Mouse (Mus musculus) yolk sac, embryonic 10.5 days (tissue): Measurements from ENCODE around the gene Lamp2.
"Not testable (repeated sequence)": the region's sequence is repeated elsewhere in the genome, so short reads cannot be mapped to it uniquely, and the experiment has no call there.

Source experiments
- DNase-seq: peaks from one replicate; pipeline ENCODE4 v3.0.0-alpha.2; 2017; ENCODE audit warnings: low spot score

Lamp2 gene

DNA sequence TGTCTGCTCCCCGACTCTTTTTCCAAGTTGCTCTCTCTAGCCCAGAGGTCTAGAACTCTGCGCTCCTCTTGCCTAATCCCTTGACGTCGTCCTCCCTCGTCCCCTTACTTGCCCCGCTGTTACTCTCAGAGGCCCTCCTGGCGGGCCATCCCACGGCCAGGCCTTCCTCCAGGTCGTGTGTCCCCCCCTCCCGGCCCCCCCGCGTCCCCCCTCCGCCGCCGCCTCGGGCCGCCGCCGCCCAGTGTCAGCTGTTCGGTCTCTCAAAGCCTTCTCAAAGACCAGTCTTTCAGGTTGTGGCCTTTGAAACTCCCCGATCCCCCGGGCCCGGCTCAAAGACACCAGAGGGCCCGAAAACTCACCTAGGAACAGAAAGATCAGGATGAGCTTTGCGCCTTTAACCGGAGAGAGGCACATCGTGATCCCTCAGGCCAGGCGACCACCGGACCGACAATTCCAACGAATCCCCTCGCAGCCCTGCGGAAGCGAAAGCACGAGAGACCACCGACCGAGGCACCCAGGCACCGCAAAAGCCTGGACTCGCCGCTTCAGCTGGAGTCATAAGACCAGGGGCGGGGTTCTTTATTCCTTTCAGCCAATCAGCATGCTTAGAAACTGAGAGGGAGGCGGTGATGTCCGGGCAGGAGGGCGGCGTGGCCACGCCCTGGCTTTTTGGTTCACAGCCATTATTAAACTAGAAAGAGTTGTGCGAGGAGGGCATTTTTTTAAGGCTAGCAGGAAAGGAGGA, at the start of gene Lamp2:
Gene Lamp2 (minus strand): TSS at position 565 of the 745 bp plus-strand sequence.
- peak; percentile 84 for DNase-seq

DNA sequence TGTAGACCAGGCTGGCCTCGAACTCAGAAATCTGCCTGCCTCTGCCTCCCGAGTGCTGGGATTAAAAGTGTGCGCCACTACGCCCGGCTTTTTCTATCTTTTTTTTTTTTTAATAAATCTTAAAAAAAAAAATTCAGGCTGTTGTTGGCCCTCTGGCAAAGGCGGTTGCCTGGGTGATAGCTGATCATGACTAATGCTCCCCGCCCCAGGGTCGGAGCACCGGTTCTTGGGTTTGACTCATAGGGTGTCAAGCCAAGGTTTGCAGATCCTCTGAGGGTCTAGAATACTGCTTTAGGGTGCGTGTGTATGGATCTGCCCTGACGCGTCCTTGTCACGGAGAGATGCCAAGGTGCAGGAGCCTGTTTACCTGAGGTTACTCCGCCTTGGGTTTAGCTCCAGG, 48.6 kb upstream of the Lamp2 start:
- DNase-seq, result no peak

- DNase-seq, result not testable (repeated sequence)
Observed at GRCm38 (mm10) chrX:38502182-38502581, 45.9 kb upstream of the Lamp2 start.

GRCm38 (mm10) chrX:38485464-38485863, 29.2 kb upstream of the Lamp2 start:
- peak; percentile 19 for DNase-seq

GRCm38 (mm10) chrX:38478583-38478982, 22.3 kb upstream of the Lamp2 start:
- DNase-seq, result no peak

DNA sequence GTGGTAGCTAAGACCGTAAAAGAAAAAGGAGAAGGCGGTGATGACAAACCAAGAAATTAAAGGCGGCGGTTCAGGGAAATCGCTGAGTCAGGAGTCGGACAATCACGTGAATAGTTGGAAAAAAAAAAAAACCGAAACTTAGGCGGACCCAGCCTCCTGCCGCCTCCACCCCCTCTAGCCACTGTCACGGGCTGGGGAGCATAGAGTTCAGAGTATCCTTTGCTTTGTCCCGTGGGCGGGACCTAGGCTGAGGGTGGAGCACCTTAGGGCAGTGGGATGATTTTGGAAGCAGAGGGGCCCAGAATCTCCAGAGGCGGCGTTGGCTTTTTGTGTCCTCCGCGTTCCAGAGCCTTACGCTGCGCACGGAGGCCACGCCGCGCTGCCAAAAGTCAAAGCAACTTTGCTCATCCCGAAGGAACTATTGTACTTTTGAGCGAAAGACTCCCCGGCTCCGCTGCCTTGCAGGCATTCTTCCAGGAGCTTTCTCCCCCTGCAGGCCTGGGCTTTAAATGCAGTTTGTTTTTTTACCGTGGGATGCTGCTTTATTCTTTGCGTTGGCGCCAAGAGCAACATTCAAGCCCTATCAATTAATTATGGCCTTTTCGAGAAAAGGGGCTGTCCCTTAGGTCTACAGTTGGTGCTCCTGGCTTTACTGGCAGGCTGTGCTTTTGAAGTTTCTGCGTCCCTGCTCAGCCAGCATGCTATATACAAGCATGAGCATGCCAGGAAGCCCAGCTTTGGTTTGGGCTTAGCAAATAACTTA, 17.5 kb upstream of the Lamp2 start:
- peak; percentile 84 for DNase-seq

DNA sequence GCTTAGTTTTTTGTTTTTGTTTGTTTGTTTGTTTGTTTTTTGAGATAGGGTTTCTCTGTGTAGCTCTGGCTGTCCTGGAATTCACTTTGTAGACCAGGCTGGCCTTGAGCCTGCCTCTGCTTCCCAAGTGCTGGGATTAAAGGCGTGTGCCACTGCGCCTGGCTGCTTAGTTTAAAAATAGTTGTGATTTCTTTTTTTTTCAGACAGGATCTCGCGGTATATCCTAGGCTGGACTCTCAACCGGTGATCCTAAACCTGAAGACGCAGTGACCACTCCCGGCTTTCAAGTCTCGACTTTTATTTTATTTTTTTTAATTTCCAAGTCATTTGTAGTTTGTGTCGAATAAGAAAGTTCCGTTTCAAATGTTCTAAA, 16.9 kb upstream of the Lamp2 start:
- DNase-seq, result no peak

DNA sequence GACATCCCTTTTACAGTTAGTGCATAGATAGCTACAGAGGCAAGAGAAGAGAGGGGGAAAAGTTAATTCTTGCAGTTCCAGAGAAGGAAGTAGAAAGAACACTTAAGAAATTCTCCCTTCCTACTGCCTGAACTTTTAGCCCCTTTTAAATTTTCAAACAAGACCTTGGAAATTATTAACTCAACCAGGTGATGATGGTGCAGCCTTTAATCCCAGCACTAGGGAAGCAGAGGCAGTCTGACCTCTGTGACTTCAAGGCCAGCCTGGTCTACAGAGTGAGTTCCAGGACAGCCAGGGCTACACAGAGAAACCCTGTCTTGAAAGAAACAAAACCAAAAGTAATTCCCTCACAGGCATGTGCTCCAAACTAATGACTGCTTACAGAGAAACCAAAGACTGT, 10.0 kb upstream of the Lamp2 start:
- peak; percentile 21 for DNase-seq

GRCm38 (mm10) chrX:38463160-38463559, 6.9 kb upstream of the Lamp2 start:
- no peak for DNase-seq

- DNase-seq, result no peak
Observed at GRCm38 (mm10) chrX:38462101-38462500, 5.8 kb upstream of the Lamp2 start.

DNA sequence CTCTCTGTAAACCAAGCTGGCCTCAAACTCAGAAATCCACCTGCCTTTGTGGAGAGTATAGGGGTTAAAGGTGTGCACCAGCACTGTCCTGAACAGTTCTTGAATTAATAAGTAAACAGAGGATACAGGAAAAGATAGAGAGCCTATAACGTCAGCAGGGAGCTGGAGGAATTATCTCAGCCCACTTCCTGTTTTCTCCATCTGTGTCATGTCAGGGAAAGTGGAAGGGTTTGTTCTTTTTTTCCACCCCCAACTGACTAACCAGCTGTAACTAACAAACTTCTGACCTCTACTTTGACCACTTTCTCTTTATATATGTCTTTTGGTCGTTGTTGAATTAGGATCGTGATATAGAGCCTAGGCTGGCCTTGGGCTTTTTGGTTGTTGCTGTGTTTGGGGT, 4.6 kb upstream of the Lamp2 start:
- DNase-seq, result no peak

GRCm38 (mm10) chrX:38459076-38459475, 2.8 kb upstream of the Lamp2 start:
- no peak for DNase-seq

DNA sequence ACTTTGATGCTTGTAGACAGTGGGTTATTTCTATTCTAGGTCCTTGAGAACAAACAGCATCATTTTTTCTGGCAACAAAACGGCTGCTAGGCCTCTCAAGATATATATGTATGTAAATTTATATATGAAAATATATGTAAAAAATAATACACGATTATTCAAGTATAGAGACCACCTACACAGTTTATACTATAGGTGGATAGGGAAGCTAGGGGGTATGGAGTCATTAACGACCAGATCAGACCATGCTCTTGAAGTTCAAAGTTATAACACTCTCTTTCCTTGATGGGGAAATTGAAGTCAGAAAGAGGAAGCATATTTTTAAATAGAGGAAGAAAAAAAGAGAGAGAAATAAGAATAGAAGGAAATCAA, 367 bp upstream of the Lamp2 start:
- no peak for DNase-seq

GRCm38 (mm10) chrX:38455474-38455873, 780 bp downstream of the Lamp2 start:
- no peak for DNase-seq

- no peak for DNase-seq
Observed at GRCm38 (mm10) chrX:38454900-38455299, 1.4 kb downstream of the Lamp2 start.

DNA sequence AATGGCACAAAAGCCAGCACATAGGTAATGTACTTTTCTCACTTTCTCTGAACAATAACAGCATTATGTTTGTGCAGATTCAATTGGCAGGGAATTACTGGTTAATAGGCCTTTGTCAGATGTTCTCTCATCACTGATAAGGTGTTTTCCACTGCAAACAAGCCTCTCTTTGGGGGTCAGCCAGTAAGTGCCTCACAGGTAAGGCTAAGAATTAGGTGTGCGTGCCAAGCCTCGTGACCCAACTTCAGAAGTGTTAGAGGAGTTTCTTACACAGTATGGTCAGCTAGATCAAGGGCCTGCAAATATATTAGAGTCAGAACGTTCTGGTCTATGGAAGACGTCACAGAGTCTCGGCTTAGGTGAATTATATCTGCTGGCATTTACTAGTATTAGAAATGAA, 2.3 kb downstream of the Lamp2 start:
- no peak for DNase-seq

- DNase-seq, result no peak
Observed at GRCm38 (mm10) chrX:38450476-38450875, 5.8 kb downstream of the Lamp2 start.

DNA sequence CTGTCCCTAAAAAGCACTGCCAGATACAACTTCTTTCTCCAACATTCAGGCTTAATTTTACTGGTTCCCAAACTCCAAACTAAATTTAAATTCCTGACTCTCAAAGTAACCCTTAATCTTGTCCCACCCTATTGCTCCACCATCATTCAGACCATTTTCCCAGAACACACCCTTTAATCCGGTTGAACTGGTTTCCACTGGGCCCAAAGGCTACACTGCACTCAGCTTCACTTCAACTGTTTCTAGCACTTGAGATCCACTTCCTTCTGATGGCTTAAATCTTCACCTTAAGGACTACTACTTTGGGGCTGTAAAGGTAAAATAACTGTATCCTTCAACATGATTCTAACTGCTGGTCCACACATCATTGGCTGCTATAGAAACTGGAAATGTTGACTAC, 10.5 kb downstream of the Lamp2 start:
- no peak for DNase-seq

- no peak for DNase-seq
Observed at GRCm38 (mm10) chrX:38442425-38442824, 13.8 kb downstream of the Lamp2 start.

GRCm38 (mm10) chrX:38439629-38440028, 16.6 kb downstream of the Lamp2 start:
- DNase-seq, result no peak

DNA sequence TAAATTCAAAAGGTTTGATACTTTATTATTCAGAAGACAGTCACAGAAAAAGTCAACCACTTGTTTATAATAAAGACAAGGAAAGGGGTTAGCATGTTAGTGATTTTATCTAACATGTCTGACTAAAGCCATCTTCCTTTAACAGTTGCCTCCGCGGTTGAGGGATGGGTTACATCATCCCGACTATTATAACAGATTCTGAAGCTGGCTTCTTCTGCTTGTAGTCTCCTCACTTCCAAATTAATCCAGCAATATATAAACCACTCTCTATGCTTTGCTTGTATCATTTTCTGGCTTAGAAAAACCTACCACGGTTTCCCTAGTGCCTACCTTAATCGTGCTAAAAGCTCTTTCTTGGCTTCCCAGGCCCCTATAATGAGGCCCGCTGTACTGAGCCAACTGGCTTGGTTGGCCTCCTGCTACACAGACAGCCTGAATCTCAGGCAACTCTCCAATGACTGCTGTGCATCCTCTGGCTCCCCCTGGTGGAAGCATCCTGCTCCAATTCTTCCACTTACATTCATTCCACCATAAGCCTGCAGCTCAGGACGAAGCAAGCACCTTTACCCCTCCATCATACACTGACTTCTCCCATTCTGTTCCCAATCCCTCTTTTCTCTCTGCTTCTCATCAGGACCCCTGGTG, 18.0 kb downstream of the Lamp2 start:
- peak; percentile 24 for DNase-seq

DNA sequence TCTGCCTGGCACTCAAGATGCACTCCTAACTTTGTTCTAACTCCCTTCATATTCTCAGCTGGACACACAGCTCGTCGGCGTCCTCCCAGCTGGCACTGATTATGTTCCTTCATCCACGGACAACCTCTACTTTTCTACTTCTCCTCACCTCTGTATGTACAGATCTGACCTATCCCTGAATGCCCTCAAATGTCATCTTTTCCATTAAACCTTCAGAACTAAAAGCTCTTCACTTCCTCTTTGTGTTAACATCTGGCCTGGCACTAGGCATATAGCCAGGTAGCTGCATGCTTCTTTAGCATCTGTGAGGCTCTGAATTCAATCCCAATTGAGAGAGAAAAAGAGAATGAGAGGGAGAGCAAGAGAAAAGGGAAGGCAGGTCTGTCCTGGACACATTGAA, 26.8 kb downstream of the Lamp2 start:
- DNase-seq, result no peak

- DNase-seq, result no peak
Observed at GRCm38 (mm10) chrX:38428818-38429440, 27.3 kb downstream of the Lamp2 start.
